Mouse (Mus musculus) gastrocnemius, adult 2 months (tissue): ENCODE measurements around the gene Igflr1. TPM values are rescaled to one million over a fixed set of nuclear protein-coding genes. Genes with fewer than 3 reads are reported as not detected.

ENCODE experiments used
- DNase-seq: peaks from one replicate; pipeline ENCODE4 v3.0.0; 2022
- H3K27ac ChIP-seq: fragments of 200-600 bp; 2 replicates; pipeline ENCODE4 v1.8.1; 2022; ENCODE audit warnings: mild to moderate bottlenecking
- H3K4me3 ChIP-seq: fragments of 200-600 bp; 2 replicates; pipeline ENCODE4 v1.8.1; 2022; ENCODE audit warnings: mild to moderate bottlenecking, moderate library complexity
- CTCF ChIP-seq: fragments of 200-600 bp; IDR thresholded peaks from 2 replicates; pipeline ENCODE4 v1.8.1; 2022; ENCODE audit warnings: antibody characterized with exemption, mild to moderate bottlenecking, moderate library complexity
- intact Hi-C: fragments of 180-260 bp; cut with DNase I; formaldehyde crosslinking; loops from one replicate; pipeline ENCODE4 v1.15.1; 2025
- long read RNA-seq, 2 experiments: library from polyadenylated mRNA; stranded (forward); transcript quantifications; one replicate each; pipeline ENCODE4 v2.0.0; 2021
- total RNA-seq, 2 experiments: library from RNA; stranded (reverse); gene quantifications; 2 replicates each; pipeline ENCODE4 v1.2.3; 2021

The Igflr1 gene
- total RNA-seq: 1 to 10 TPM; 1.1 to 1.5 TPM
- long read RNA-seq, experiment 1: 0 reads
- long read RNA-seq, experiment 2: 0 reads

GRCm38 (mm10) chr7:30564970-30565571, at the start of gene Igflr1:
TSS of gene Igflr1 (plus strand) at chr7:30565427.
- no peak for TF ChIP-seq CTCF
- DNase-seq: no peak
- no peak within 1 kb of the TSS for H3K4me3 ChIP-seq
- intact Hi-C loops: no loop called here
- no peak within 1 kb of the TSS for H3K27ac ChIP-seq

DNA sequence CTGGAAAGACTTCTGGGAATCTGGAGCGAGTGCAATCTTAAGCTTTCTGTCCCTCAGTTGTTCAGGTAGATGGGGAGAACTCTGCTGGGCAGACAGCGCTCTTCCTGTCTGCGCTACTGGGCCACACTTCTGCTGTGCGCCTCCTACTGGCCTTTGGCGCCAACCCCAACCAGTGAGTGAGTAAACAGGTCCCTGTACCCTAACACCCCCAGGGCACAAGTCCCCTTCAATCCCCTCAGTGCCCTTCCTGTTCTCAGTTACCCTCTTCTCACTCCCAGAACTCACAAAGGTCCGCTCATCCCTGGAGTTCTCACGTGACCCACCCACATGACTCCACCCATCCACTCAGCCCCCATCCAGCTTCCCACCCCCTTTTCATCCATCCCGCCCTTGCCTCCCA, 46.9 kb upstream of the Igflr1 start:
- H3K27ac ChIP-seq: no peak overlapping the region
- no peak for DNase-seq
- intact Hi-C loops: no loop called here
- TF ChIP-seq CTCF: no peak
- no peak overlapping the region for H3K4me3 ChIP-seq

GRCm38 (mm10) chr7:30520396-30520795, 44.8 kb upstream of the Igflr1 start:
- intact Hi-C loops: no loop called here
- Histone ChIP-seq H3K27ac (no peak overlapping the region), H3K4me3 (no peak overlapping the region)
- TF ChIP-seq CTCF: no peak
- no peak for DNase-seq

DNA sequence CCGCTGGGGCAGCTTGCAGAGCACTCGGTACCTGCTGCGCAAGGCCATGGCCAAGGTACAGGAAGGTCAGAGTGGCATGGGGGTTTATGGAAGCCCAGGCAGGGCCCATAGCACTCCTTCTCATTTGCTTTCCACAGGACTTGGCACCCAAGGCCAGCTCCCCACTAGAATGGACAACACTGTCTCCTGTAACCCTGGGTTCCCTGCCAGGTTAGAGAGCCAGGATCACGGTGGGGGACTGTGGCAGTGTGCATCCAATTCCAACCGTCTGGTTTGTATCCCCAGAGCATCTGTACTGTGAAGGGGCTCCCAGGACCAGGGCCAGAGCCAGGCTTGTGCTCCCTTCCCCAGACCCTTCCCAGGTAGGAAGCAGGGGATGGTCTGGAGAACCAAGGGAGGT, 44.4 kb upstream of the Igflr1 start:
- no peak for TF ChIP-seq CTCF
- intact Hi-C loops: no loop called here
- DNase-seq: no peak

GRCm38 (mm10) chr7:30522871-30523270, 42.4 kb upstream of the Igflr1 start:
- no peak for TF ChIP-seq CTCF
- DNase-seq: no peak
- Histone ChIP-seq H3K27ac (no peak overlapping the region), H3K4me3 (no peak overlapping the region)
- intact Hi-C loops: no loop called here

More for the DNA sequence above, 44.4 kb upstream of the Igflr1 start:
- Histone ChIP-seq H3K27ac (no peak overlapping the region), H3K4me3 (no peak overlapping the region)

DNA sequence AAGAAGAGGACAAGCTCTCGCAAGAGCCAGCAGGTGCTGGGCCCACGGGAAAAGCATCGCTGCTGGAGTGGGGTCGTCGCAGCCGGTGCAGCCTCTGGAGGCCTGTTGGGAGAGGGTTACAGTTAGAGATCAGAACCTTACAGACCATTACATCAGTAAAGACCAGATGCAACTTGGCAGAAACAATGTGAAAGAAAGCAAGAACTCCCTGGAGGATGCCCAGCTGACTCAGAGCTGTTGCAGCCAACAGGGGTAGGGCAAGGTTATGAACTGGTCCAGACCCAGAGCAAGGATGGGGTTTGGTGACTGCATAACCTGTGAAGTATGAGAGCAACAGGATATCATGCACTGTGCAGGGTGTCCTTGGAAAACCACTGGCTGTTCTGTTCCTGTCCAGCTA, 40.7 kb upstream of the Igflr1 start:
- intact Hi-C loops: no loop called here
- no peak overlapping the region for H3K4me3 ChIP-seq
- no peak overlapping the region for H3K27ac ChIP-seq
- no peak for DNase-seq
- TF ChIP-seq CTCF: no peak

DNA sequence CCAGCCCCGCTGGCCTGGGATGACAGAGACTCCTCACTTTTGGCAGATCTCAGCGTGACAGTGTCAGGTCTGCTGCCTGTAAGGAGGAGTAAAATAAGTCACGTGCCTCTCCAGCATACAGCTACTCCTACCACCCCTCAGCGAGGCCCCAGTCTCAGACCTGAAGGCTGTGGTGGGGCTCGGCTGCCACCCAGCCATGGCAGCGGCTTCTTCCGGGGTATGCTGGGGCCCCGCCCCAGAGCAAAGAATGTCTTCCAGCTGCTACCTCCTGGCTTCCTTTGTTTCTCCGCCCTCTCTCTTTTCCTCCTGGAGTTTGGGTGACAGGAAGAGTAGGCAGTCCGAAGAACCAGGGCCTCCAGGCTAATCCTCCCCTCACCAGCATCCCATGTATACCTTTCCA, 39.3 kb upstream of the Igflr1 start:
- no peak for DNase-seq
- Histone ChIP-seq H3K27ac (no peak overlapping the region), H3K4me3 (no peak overlapping the region; the same call in 1 of the 2 replicates)
- intact Hi-C loops: no loop called here
- TF ChIP-seq CTCF: no peak

GRCm38 (mm10) chr7:30526399-30526798, 38.8 kb upstream of the Igflr1 start:
- intact Hi-C loops: no loop called here
- DNase-seq: no peak
- H3K27ac ChIP-seq: no peak overlapping the region
- H3K4me3 ChIP-seq: no peak overlapping the region; the same call in 1 of the 2 replicates
- no peak for TF ChIP-seq CTCF

GRCm38 (mm10) chr7:30526981-30527380, 38.2 kb upstream of the Igflr1 start:
- TF ChIP-seq CTCF: no peak
- Histone ChIP-seq H3K27ac (no peak overlapping the region), H3K4me3 (no peak overlapping the region)
- no peak for DNase-seq
- intact Hi-C loops: no loop called here

- intact Hi-C loops: no loop called here
- H3K4me3 ChIP-seq: no peak overlapping the region
- no peak for DNase-seq
These were observed 33.9 kb upstream of the Igflr1 start for GRCm38 (mm10) chr7:30531291-30531815.

DNA sequence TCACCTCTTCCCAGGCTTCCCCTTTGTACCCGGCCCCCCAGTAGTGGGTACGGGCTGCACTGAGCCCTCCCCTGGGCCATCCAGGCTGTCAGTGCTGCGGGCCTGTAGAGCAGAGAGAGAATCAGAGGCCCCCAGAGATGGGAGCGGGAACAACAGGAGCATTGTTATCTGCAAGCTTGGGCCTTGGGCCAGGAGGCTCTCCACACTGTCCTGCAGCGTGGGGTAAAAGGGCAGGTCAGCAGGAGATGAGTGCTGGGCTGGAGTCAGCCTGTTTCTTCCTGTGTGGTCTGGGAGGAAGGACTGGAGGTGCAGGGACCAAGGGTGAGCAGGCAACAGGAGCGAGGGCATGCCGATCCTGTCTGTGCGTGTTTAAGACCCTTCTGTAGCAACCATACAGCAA, 32.3 kb upstream of the Igflr1 start:
- no peak overlapping the region for H3K4me3 ChIP-seq
- no peak for DNase-seq
- H3K27ac ChIP-seq: no peak overlapping the region
- TF ChIP-seq CTCF: no peak
- intact Hi-C loops: no loop called here

More at GRCm38 (mm10) chr7:30531291-30531815, 33.9 kb upstream of the Igflr1 start:
- TF ChIP-seq CTCF: no peak
- H3K27ac ChIP-seq: no peak overlapping the region

DNA sequence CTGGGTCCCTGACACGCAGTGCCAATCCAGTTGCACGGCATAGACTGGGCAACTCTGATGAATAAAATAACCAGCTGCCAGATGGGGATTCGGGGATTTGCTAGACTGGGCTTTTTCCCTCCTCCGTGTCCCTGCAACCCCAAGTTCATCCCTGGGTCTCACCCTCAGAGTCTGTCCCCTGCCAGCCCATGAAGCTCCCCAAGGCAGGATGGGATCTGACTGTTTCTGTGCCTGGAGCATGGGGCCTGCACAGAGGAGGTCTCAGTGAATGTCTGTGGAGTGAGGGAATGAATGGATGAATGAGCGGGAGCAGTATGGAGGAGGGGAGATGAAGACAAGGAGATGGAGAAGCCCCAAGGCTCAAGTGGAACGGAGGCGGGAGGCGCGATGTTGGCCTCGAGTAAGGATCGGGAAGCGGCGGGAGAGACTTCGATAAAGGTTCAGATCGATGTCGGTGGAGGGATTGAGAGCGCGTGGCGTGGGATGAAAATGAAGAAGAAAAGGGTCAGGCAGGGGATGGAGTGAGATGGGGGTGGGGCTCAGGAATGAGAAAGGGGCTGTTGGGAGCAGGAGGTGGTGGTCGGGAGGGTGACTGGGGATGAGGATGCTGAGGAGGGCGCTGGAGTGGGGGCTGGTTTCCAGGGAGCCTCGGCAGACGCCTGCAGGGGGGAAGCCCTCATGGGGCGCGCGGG, 31.1 kb upstream of the Igflr1 start:
- intact Hi-C loops: no loop called here
- H3K27ac ChIP-seq: peak overlapping the region; percentile 48
- no peak for DNase-seq
- H3K4me3 ChIP-seq: peak overlapping the region; percentile 81
- no peak for TF ChIP-seq CTCF
